Mouse (Mus musculus): ENCODE measurements around the gene Gli1. TPM values are rescaled to one million over a fixed set of nuclear protein-coding genes. Genes with fewer than 3 reads are reported as not detected.
A peak's percentile ranks its signal among the peaks of the same experiment; 100 is the strongest.
"Not testable (repeated sequence)": the region's sequence is repeated elsewhere in the genome, so short reads cannot be mapped to it uniquely, and the experiment has no call there.

The Gli1 gene
- polyA plus RNA-seq, 1 experiment from 2014 or later = 1.2 TPM

GRCm38 (mm10) chr10:127321621-127322020 is 20.2 kb downstream of the Gli1 start, which contains the start of gene Arhgap9:
Gene Arhgap9, plus strand, starts transcription at chr10:127321964.
- Histone ChIP-seq H3K27me3 (ENCODE audit: control insufficient read depth, insufficient read depth, low read length) (peaks cover 30% of the 10 kb centered on the region), H3K4me2 (ENCODE audit: low read length) (no peak within 1 kb of the TSS), H3K4me3 (replicated peaks; ENCODE audit: low read depth, low read length) (no peak within 1 kb of the TSS), H3K27ac (replicated peaks; ENCODE audit: low read depth, low read length) (no peak within 1 kb of the TSS), H3K4me1 (ENCODE audit: control insufficient read depth, insufficient read depth, low read length) (peaks cover 6% of the 10 kb centered on the region; the same call in 1 of the 2 replicates), H3K9ac (replicated peaks; ENCODE audit: low read length) (no peak within 1 kb of the TSS), H3K36me3 (ENCODE audit: control insufficient read depth, insufficient read depth, low read length) (no peaks in the 10 kb centered on the region), H3K9me3 (ENCODE audit: control insufficient read depth, low read length) (no peaks in the 10 kb centered on the region)
- 75% methylated on average over 3 of the region's 3 CpGs for WGBS
- no peak for DNase-seq
- ATAC-seq (ENCODE audit: low FRiP score, low TSS enrichment) = no peak

GRCm38 (mm10) chr10:127319969-127320368 is 21.8 kb downstream of the Gli1 start:
- Histone ChIP-seq H3K27ac (replicated peaks; ENCODE audit: low read depth, low read length) (no peak overlapping the region), H3K4me2 (ENCODE audit: low read length) (no peak overlapping the region), H3K36me3 (ENCODE audit: control insufficient read depth, insufficient read depth, low read length) (no peaks in the 10 kb centered on the region), H3K4me3 (replicated peaks; ENCODE audit: low read depth, low read length) (no peak overlapping the region), H3K27me3 (ENCODE audit: control insufficient read depth, insufficient read depth, low read length) (peaks cover 14% of the 10 kb centered on the region), H3K9ac (replicated peaks; ENCODE audit: low read length) (no peak overlapping the region), H3K9me3 (ENCODE audit: control insufficient read depth, low read length) (no peaks in the 10 kb centered on the region), H3K4me1 (ENCODE audit: control insufficient read depth, insufficient read depth, low read length) (no peaks in the 10 kb centered on the region)
- ATAC-seq (ENCODE audit: low FRiP score, low TSS enrichment) (no peak), DNase-seq (no peak)
- WGBS = 74% methylated on average over 7 of the region's 7 CpGs

DNA sequence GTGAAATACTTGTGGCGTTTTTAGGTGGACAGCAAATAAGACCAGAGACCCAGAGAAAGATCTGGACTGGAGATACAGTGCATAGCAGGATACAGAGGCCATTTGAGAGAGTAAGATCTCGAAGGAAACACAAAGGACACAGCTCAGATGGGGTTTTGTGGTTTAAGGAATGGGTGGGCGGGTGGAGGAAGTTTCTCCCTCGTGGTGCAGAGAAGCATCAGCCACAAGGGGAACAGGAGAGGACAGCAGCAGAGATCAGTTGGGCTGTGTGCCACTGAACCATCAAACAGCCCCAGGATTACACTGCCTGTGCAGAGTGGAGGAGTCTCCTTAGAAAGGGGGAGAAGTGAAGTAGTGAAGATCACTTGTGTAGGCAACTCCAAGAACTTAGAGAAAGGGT is 23.8 kb downstream of the Gli1 start:
- Histone ChIP-seq H3K9me3 (ENCODE audit: control insufficient read depth, low read length) (no peaks in the 10 kb centered on the region), H3K4me3 (replicated peaks; ENCODE audit: low read depth, low read length) (no peak overlapping the region), H3K4me2 (ENCODE audit: low read length) (no peak overlapping the region), H3K27ac (replicated peaks; ENCODE audit: low read depth, low read length) (no peak overlapping the region), H3K4me1 (ENCODE audit: control insufficient read depth, insufficient read depth, low read length) (no peaks in the 10 kb centered on the region), H3K27me3 (ENCODE audit: control insufficient read depth, insufficient read depth, low read length) (peaks cover 4% of the 10 kb centered on the region; the same call in 1 of the 2 replicates), H3K9ac (replicated peaks; ENCODE audit: low read length) (no peak overlapping the region), H3K36me3 (ENCODE audit: control insufficient read depth, insufficient read depth, low read length) (no peaks in the 10 kb centered on the region)
- DNase-seq (no peak), ATAC-seq (ENCODE audit: low FRiP score, low TSS enrichment) (no peak)
- 48% methylated on average over 4 of the region's 4 CpGs for WGBS

DNA sequence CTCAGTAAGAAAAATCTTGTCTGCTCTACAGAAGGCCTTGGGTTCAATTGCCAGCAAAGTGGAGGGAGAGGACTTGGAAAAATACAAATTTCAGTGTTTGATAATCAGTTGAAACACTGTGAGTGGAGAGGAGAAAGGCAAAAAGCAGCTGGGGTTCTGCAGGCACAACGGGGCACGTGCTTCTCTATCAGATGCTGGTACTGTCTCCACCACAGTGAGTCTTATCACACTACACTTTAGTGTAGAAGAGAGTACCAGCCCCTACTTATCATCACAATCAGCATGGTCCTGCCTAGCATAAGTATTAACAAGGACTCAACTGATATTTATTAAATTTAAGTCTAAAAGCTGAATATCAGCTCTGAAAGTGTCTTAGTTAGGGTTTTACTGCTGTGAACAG is 24.5 kb downstream of the Gli1 start:
- no peak overlapping the region for H3K4me2 ChIP-seq (ENCODE audit: low read length)
- no peak overlapping the region for H3K9ac ChIP-seq (replicated peaks; ENCODE audit: low read length)
- DNase-seq = no peak
- no peak overlapping the region for H3K27ac ChIP-seq (replicated peaks; ENCODE audit: low read depth, low read length)
- H3K36me3 ChIP-seq (ENCODE audit: control insufficient read depth, insufficient read depth, low read length) = no peaks in the 10 kb centered on the region
- H3K4me1 ChIP-seq (ENCODE audit: control insufficient read depth, insufficient read depth, low read length) = no peaks in the 10 kb centered on the region
- H3K4me3 ChIP-seq (replicated peaks; ENCODE audit: low read depth, low read length) = no peak overlapping the region
- no peaks in the 10 kb centered on the region for H3K9me3 ChIP-seq (ENCODE audit: control insufficient read depth, low read length)
- H3K27me3 ChIP-seq (ENCODE audit: control insufficient read depth, insufficient read depth, low read length) = no peaks in the 10 kb centered on the region
- WGBS = 78% methylated on average over 2 of the region's 2 CpGs
- ATAC-seq (ENCODE audit: low FRiP score, low TSS enrichment) = no peak

- H3K4me3 ChIP-seq (replicated peaks; ENCODE audit: low read depth, low read length); ATAC-seq (ENCODE audit: low FRiP score, low TSS enrichment); H3K9ac ChIP-seq (replicated peaks; ENCODE audit: low read length); H3K27me3 ChIP-seq (ENCODE audit: control insufficient read depth, insufficient read depth, low read length); H3K36me3 ChIP-seq (ENCODE audit: control insufficient read depth, insufficient read depth, low read length); DNase-seq; H3K27ac ChIP-seq (replicated peaks; ENCODE audit: low read depth, low read length); H3K9me3 ChIP-seq (ENCODE audit: control insufficient read depth, low read length); H3K4me1 ChIP-seq (ENCODE audit: control insufficient read depth, insufficient read depth, low read length); H3K4me2 ChIP-seq (ENCODE audit: low read length): not testable (repeated sequence)
- WGBS = 73% methylated on average over 1 of the region's 1 CpGs
Measured at GRCm38 (mm10) chr10:127314950-127315349, 26.8 kb downstream of the Gli1 start.

- not testable (repeated sequence) for H3K36me3 ChIP-seq (ENCODE audit: control insufficient read depth, insufficient read depth, low read length); H3K9ac ChIP-seq (replicated peaks; ENCODE audit: low read length); H3K27me3 ChIP-seq (ENCODE audit: control insufficient read depth, insufficient read depth, low read length); ATAC-seq (ENCODE audit: low FRiP score, low TSS enrichment); H3K9me3 ChIP-seq (ENCODE audit: control insufficient read depth, low read length); H3K4me2 ChIP-seq (ENCODE audit: low read length); DNase-seq; H3K4me3 ChIP-seq (replicated peaks; ENCODE audit: low read depth, low read length); H3K27ac ChIP-seq (replicated peaks; ENCODE audit: low read depth, low read length); H3K4me1 ChIP-seq (ENCODE audit: control insufficient read depth, insufficient read depth, low read length)
- 87% methylated on average over 5 of the region's 5 CpGs for WGBS
Measured at GRCm38 (mm10) chr10:127313516-127313915, 28.3 kb downstream of the Gli1 start.

GRCm38 (mm10) chr10:127312858-127313257 is 28.9 kb downstream of the Gli1 start:
- Histone ChIP-seq H3K4me2 (ENCODE audit: low read length) (no peak overlapping the region), H3K9me3 (ENCODE audit: control insufficient read depth, low read length) (no peaks in the 10 kb centered on the region), H3K4me3 (replicated peaks; ENCODE audit: low read depth, low read length) (no peak overlapping the region), H3K27me3 (ENCODE audit: control insufficient read depth, insufficient read depth, low read length) (no peaks in the 10 kb centered on the region), H3K36me3 (ENCODE audit: control insufficient read depth, insufficient read depth, low read length) (peaks cover 14% of the 10 kb centered on the region), H3K4me1 (ENCODE audit: control insufficient read depth, insufficient read depth, low read length) (peaks cover 8% of the 10 kb centered on the region; the same call in 1 of the 2 replicates), H3K27ac (replicated peaks; ENCODE audit: low read depth, low read length) (no peak overlapping the region), H3K9ac (replicated peaks; ENCODE audit: low read length) (no peak overlapping the region)
- 81% methylated on average over 4 of the region's 4 CpGs for WGBS
- DNase-seq = no peak
- ATAC-seq (ENCODE audit: low FRiP score, low TSS enrichment) = no peak

DNA sequence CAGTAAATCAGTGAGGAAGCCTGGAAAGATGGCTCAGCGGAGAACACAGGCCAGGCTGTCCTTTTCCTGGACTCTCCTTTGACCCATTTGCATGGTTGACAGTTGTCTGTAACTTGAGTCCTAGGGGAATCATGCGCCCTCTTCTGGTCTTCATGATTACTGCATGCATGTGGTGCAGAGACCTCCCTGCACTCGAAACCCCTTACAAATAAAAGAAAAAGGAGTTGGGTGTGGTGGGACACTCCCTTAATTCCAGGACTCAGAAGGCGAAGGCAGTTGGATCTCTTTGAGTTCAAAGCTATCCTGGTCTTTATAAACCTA is 29.5 kb downstream of the Gli1 start:
- DNase-seq = peak; percentile 92
- Histone ChIP-seq H3K9ac (replicated peaks; ENCODE audit: low read length) (peak overlapping the region; percentile 55), H3K27me3 (ENCODE audit: control insufficient read depth, insufficient read depth, low read length) (no peaks in the 10 kb centered on the region), H3K9me3 (ENCODE audit: control insufficient read depth, low read length) (no peaks in the 10 kb centered on the region), H3K36me3 (ENCODE audit: control insufficient read depth, insufficient read depth, low read length) (peaks cover 20% of the 10 kb centered on the region), H3K4me3 (replicated peaks; ENCODE audit: low read depth, low read length) (peak overlapping the region; percentile 65), H3K4me2 (ENCODE audit: low read length) (peak overlapping the region; percentile 81), H3K4me1 (ENCODE audit: control insufficient read depth, insufficient read depth, low read length) (peaks cover 8% of the 10 kb centered on the region; the same call in 1 of the 2 replicates), H3K27ac (replicated peaks; ENCODE audit: low read depth, low read length) (peak overlapping the region; percentile 67)
- ATAC-seq (ENCODE audit: low FRiP score, low TSS enrichment) = peak; percentile 62
- WGBS = 3% methylated on average over 4 of the region's 4 CpGs

GRCm38 (mm10) chr10:127311476-127312355 is 30.1 kb downstream of the Gli1 start, which contains the start of gene Mars:
Gene Mars, minus strand, starts transcription at chr10:127311786.
- WGBS = under 1% methylated on average over 65 of the region's 65 CpGs
- Histone ChIP-seq H3K9me3 (ENCODE audit: control insufficient read depth, low read length) (no peaks in the 10 kb centered on the region), H3K4me3 (replicated peaks; ENCODE audit: low read depth, low read length) (peak within 1 kb of the TSS; percentile 65), H3K27ac (replicated peaks; ENCODE audit: low read depth, low read length) (peak within 1 kb of the TSS; percentile 67), H3K27me3 (ENCODE audit: control insufficient read depth, insufficient read depth, low read length) (no peaks in the 10 kb centered on the region), H3K4me1 (ENCODE audit: control insufficient read depth, insufficient read depth, low read length) (peaks cover 8% of the 10 kb centered on the region; the same call in 1 of the 2 replicates), H3K4me2 (ENCODE audit: low read length) (peak within 1 kb of the TSS; percentile 81), H3K9ac (replicated peaks; ENCODE audit: low read length) (peak within 1 kb of the TSS; percentile 73), H3K36me3 (ENCODE audit: control insufficient read depth, insufficient read depth, low read length) (peaks cover 26% of the 10 kb centered on the region)
- DNase-seq (peak; percentile 97), ATAC-seq (ENCODE audit: low FRiP score, low TSS enrichment) (peak; percentile 96)
